Mouse (Mus musculus): ENCODE data around the gene Rbm18. TPM values are rescaled to one million over a fixed set of nuclear protein-coding genes. Genes with fewer than 3 reads are reported as not detected.

Gene Rbm18
- polyA plus RNA-seq, 1 experiment from 2014 or later: 52.0 TPM

Other genes starting within 250 kb of the Rbm18 start
- 0.84 and 0.86 TPM in 2 replicates for gene Ttll11, start 156.9 kb downstream of the Rbm18 start, polyA plus RNA-seq (2015; fragmentation: Nextera tagmentation; extraction: Ambion mirVana)
- 363 and 394 TPM in 2 replicates for gene Ndufa8, start 87.4 kb downstream of the Rbm18 start, polyA plus RNA-seq (2015; fragmentation: Nextera tagmentation; extraction: Ambion mirVana)
- gene Morn5, start 87.3 kb downstream of the Rbm18 start, polyA plus RNA-seq (2015; fragmentation: Nextera tagmentation; extraction: Ambion mirVana): not detected in 2 replicates
- gene Lhx6, start 31.4 kb downstream of the Rbm18 start, polyA plus RNA-seq (2015; fragmentation: Nextera tagmentation; extraction: Ambion mirVana): 1.0 and 1.3 TPM in 2 replicates
- 29.8 and 36.0 TPM in 2 replicates for gene Mrrf, start 384 bp downstream of the Rbm18 start, polyA plus RNA-seq (2015; fragmentation: Nextera tagmentation; extraction: Ambion mirVana)
- 23.3 and 25.2 TPM in 2 replicates for gene Ptgs1, start 93.7 kb upstream of the Rbm18 start, polyA plus RNA-seq (2015; fragmentation: Nextera tagmentation; extraction: Ambion mirVana)
- not detected in 2 replicates for gene Olfr338, start 236.7 kb upstream of the Rbm18 start, polyA plus RNA-seq (2015; fragmentation: Nextera tagmentation; extraction: Ambion mirVana)

Measured in heart, embryonic 13.5 days (tissue).